Mouse (Mus musculus) forebrain, embryonic 12.5 days (tissue): ENCODE measurements around the gene Lrp1. TPM values are rescaled to one million over a fixed set of nuclear protein-coding genes. Genes with fewer than 3 reads are reported as not detected.

Source experiments
- ATAC-seq: fragments of 200-750 bp; cut with Nextera tagmentation; 2 replicates; pipeline ENCODE4 v1.8.0; 2017; ENCODE audit warnings: moderate TSS enrichment; ENCODE audit not compliant: low FRiP score
- H3K27ac ChIP-seq: fragments of 300-500 bp; sonication (generic); 2 replicates; pipeline ENCODE4 v1.5.1; 2016; ENCODE audit warnings: mild to moderate bottlenecking
- H3K27me3 ChIP-seq: fragments of 300-500 bp; sonication (generic); 2 replicates; pipeline ENCODE4 v1.6.1; 2016; ENCODE audit warnings: mild to moderate bottlenecking
- H3K36me3 ChIP-seq: fragments of 300-500 bp; sonication (generic); replicated peaks from 2 replicates; pipeline ENCODE4 v1.6.1; 2016; ENCODE audit warnings: mild to moderate bottlenecking
- H3K4me1 ChIP-seq: fragments of 300-500 bp; sonication (generic); 2 replicates; pipeline ENCODE4 v1.6.1; 2016
- H3K4me2 ChIP-seq: fragments of 300-500 bp; sonication (generic); 2 replicates; pipeline ENCODE4 v1.6.1; 2016; ENCODE audit warnings: mild to moderate bottlenecking, moderate library complexity
- H3K4me3 ChIP-seq: fragments of 300-500 bp; sonication (generic); replicated peaks from 2 replicates; pipeline ENCODE4 v1.5.1; 2016; ENCODE audit warnings: mild to moderate bottlenecking
- H3K9ac ChIP-seq: fragments of 300-500 bp; sonication (generic); 2 replicates; pipeline ENCODE4 v1.6.1; 2016; ENCODE audit warnings: mild to moderate bottlenecking
- H3K9me3 ChIP-seq: fragments of 300-500 bp; sonication (generic); 2 replicates; pipeline ENCODE4 v1.6.1; 2016
- WGBS: fragments of 180-500 bp; shearing (Covaris S2); methylation state at CpG from one replicate; pipeline ENCODE4 v1.1.7; 2016; 5-methylcytosine and 5-hydroxymethylcytosine counted together
- polyA plus RNA-seq: library from polyadenylated mRNA; unstranded; fragments of >200 nt; fragmentation: Nextera tagmentation; extraction: Ambion mirVana; gene quantifications from 2 replicates; pipeline ENCODE4 v1.2.1, GENCODE M21; 2016

Gene Lrp1
- polyA plus RNA-seq, 1 experiment from 2014 or later = 81.8 TPM

DNA sequence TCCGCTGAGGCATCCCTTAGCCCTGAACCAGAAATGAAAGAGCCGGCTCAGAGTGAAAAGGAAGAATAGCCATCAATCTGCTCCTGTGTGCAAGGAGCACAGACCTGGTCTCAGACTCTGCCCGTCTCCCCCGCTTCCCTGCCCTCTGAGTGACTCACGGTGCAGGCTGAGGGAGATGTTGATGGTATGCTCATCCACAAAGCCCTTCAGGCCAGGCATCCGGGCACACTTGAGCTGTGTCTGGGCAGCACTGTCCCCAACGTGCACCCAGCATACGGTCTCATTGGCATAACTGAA is 15.7 kb downstream of the Lrp1 start:
- H3K36me3 ChIP-seq = peaks cover 94% of the 10 kb centered on the region
- no peak overlapping the region for H3K4me3 ChIP-seq
- no peak overlapping the region for H3K27ac ChIP-seq
- H3K9ac ChIP-seq = no peak overlapping the region
- no peak overlapping the region for H3K4me2 ChIP-seq
- no peaks in the 10 kb centered on the region for H3K9me3 ChIP-seq
- no peak for ATAC-seq
- no peaks in the 10 kb centered on the region; the same call in 1 of the 2 replicates for H3K4me1 ChIP-seq
- no peaks in the 10 kb centered on the region for H3K27me3 ChIP-seq
- WGBS = 88% methylated on average over 8 of the region's 8 CpGs

DNA sequence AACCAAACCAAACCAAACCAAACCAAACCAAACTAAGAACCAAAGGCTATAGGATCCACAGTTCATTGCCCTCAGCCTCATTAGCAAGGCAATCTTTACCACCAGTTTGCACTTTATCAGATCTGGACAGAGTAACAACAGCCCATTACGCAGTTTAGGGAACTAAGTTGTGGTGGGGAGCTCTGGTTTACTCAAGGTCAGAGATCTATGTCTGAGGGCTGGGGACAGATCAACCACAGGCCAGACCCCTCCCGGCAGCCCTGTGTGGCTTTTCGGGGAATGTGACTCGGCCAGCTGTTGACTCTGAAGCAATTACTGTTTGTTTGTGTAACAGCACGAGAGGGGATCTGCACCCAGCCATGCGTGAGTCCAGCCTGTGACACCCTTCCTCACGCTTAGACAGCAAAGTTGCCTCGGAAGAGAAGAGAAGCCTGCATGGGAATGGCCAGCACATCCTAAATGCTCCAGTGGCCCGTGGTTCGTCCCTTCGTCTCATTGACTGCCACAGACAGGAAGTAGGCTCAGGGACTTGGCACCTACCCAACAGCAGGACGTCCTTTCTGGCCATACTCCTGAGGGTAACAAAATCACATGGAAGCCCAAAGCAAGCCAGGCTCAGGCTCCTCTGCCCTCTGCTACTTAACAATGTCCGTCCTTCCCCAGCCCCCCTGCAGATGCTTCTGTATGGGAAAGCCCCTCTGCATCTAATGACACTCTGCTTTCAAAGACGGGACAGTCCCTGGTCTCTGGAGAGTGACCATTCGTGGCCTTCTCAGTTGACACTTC is 16.3 kb downstream of the Lrp1 start:
- WGBS = 84% methylated on average over 15 of the region's 15 CpGs
- Histone ChIP-seq H3K4me1 (peaks cover 2% of the 10 kb centered on the region; the same call in 1 of the 2 replicates), H3K27me3 (no peaks in the 10 kb centered on the region), H3K4me3 (no peak overlapping the region), H3K36me3 (peaks cover 89% of the 10 kb centered on the region), H3K9ac (no peak overlapping the region), H3K27ac (no peak overlapping the region), H3K4me2 (no peak overlapping the region), H3K9me3 (no peaks in the 10 kb centered on the region)
- no peak for ATAC-seq

DNA sequence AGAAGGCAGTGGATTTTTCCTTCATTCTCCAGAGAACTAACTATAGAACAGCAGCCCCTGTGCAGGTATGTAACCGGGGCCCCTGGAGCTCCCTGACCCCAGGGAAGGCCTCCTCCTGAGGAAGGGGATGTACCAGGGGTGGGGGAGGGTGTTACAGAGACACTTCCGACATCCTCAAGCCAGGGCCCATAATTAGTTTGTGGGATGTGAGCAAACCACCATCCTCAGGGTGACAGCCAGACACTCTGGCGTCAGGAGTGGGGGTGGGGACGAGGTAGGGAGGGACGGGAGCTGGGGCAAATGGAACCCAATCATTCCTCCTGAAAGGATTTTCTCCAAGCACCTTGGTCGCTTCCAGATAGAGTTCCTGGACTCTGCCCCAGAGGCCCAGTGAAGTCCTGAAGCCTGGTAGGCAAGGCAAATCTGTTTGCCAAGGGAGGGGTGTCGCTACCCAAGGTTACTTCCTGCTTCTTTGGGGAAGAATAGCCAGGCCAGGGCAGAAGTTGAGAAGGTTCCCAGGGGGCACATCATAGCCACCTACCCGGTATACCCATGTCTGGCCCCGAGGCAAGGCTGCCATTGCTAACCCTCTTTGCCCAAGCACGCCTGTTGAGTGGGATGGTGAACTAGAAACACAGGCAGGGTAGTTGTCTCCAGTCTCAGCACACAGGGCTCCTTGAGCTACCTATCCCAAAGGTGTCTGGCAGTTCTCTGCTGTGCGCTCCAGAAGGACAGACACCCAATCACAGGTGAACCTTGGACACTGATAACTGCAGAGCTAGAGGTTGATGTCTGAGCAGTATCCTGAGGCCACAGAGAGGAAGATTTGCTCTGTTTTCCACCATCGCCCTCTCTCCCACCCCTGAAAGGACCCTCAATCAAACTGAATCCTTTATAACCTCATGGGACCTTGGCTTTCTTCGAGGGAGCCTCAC is 17.2 kb downstream of the Lrp1 start:
- WGBS = 84% methylated on average over 13 of the region's 13 CpGs

DNA sequence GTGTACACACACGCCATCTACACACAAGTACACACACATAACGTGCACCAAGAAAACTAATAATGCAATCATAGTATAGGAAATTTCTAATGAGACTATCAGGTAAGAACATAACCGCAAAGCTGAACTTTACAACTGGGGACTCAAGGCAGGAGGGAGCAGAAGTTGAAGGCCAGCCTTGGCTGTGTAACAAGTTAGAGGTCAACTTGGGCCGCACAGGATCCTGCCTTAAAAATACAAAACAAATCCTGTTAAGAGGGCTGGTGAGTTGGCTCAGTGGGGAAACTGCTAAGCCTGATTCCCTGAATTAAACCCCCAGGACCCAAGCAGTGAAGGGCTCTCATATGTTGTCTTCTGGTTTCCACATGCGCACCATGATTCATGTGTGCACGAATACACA is 18.8 kb downstream of the Lrp1 start:
- Histone ChIP-seq H3K36me3 (peaks cover 85% of the 10 kb centered on the region), H3K27ac (no peak overlapping the region), H3K4me1 (peaks cover 14% of the 10 kb centered on the region), H3K4me3 (no peak overlapping the region), H3K27me3 (no peaks in the 10 kb centered on the region), H3K9ac (no peak overlapping the region), H3K4me2 (no peak overlapping the region), H3K9me3 (no peaks in the 10 kb centered on the region)
- 97% methylated on average over 6 of the region's 6 CpGs for WGBS
- ATAC-seq = no peak

More for the DNA sequence above, 17.2 kb downstream of the Lrp1 start:
- no peak overlapping the region for H3K9ac ChIP-seq
- H3K36me3 ChIP-seq = peaks cover 85% of the 10 kb centered on the region
- H3K27ac ChIP-seq = no peak overlapping the region
- H3K9me3 ChIP-seq = no peaks in the 10 kb centered on the region
- H3K4me1 ChIP-seq = peaks cover 7% of the 10 kb centered on the region
- no peaks in the 10 kb centered on the region for H3K27me3 ChIP-seq
- no peak overlapping the region for H3K4me2 ChIP-seq
- no peak for ATAC-seq
- no peak overlapping the region for H3K4me3 ChIP-seq

DNA sequence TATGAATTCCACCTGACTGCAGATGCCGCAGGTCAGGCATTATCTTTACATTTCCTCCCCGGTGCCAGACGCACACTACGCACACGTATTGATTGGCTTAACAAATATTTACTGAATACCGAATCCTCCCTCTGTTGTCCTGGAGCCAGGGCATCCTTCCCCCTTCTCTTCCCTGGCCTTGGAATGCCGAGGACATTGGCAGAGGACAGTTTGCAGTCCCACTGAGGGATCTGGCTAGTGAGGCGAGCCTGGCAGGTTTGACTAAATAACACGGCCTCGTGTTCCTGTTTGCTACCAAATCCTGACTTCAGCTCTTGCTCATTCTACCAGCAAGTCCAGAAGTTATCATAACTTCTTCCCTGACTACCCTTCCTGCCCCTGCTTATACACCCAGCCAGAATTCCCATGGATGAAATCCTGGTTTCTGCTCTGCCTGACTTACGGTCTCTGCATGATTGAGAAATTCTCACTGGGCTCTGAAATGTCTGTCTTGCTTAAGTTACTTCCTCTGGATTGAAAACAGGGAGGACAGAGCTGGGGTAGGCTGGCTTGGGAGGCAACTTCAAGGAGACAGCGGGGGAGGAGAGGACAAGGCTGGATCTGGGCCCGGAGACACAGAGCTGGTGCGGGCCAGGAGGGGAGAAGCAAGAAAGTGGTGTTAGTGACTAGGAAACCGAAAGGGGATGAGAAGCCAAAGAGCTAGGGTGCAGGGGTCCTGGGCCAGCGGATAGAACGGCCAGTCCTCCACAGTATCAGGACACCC is 21.0 kb downstream of the Lrp1 start:
- Histone ChIP-seq H3K4me2 (no peak overlapping the region), H3K27ac (0 out of 2 replicates have a peak overlapping the region, but pooled peaks have one; percentile 26), H3K9ac (no peak overlapping the region), H3K9me3 (no peaks in the 10 kb centered on the region), H3K27me3 (no peaks in the 10 kb centered on the region), H3K4me1 (peaks cover 25% of the 10 kb centered on the region), H3K4me3 (no peak overlapping the region), H3K36me3 (peaks cover 71% of the 10 kb centered on the region)
- 78% methylated on average over 17 of the region's 17 CpGs for WGBS
- no peak for ATAC-seq

DNA sequence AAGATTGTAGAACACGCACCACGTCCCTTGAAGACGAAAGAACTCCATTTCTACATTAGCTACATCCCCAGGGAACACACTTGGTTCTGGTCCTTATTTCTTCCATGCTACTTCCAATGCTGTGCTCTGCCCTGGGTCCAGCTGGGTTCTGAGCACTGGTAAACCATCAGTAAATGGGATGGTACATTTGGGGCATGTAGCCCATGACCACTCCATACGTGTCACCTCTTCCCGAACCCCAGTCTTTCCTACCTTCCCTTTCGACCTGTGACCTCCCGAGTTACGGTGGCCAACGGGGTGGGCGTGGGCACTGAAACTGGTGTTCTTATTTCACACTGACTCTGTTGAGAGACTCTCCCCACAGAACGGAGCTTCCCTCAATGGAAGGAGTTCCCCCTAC is 21.7 kb downstream of the Lrp1 start:
- no peak overlapping the region for H3K4me3 ChIP-seq
- ATAC-seq = no peak
- H3K27ac ChIP-seq = no peak overlapping the region
- WGBS = 90% methylated on average over 11 of the region's 11 CpGs
- peaks cover 71% of the 10 kb centered on the region for H3K36me3 ChIP-seq
- H3K9ac ChIP-seq = no peak overlapping the region
- peaks cover 25% of the 10 kb centered on the region for H3K4me1 ChIP-seq
- H3K4me2 ChIP-seq = no peak overlapping the region
- H3K9me3 ChIP-seq = no peaks in the 10 kb centered on the region
- H3K27me3 ChIP-seq = no peaks in the 10 kb centered on the region

DNA sequence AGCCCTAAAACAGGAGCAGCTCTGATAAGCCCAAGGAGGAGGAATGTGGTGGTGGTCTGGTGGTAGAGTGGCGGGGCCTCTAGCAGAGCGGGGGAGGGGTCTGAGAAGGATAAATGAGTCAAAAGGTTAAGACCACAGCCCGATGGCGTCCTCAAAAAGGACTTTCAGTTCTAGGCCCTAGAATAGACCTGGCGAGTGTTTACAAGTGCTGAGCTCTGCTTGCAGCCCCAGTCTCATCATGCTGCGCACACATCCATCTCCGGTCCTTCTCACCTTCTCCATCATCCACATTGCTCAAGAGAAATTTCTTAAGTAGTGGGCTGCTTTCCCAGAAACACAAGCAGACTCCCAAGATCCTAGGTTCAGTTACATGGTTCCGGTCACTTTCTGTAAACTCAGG is 22.3 kb downstream of the Lrp1 start:
- no peaks in the 10 kb centered on the region for H3K9me3 ChIP-seq
- H3K4me2 ChIP-seq = no peak overlapping the region
- ATAC-seq = no peak
- H3K4me3 ChIP-seq = no peak overlapping the region
- H3K27me3 ChIP-seq = no peaks in the 10 kb centered on the region
- H3K9ac ChIP-seq = no peak overlapping the region
- H3K36me3 ChIP-seq = peaks cover 71% of the 10 kb centered on the region
- WGBS = 66% methylated on average over 8 of the region's 8 CpGs
- H3K27ac ChIP-seq = no peak overlapping the region
- peaks cover 25% of the 10 kb centered on the region for H3K4me1 ChIP-seq

DNA sequence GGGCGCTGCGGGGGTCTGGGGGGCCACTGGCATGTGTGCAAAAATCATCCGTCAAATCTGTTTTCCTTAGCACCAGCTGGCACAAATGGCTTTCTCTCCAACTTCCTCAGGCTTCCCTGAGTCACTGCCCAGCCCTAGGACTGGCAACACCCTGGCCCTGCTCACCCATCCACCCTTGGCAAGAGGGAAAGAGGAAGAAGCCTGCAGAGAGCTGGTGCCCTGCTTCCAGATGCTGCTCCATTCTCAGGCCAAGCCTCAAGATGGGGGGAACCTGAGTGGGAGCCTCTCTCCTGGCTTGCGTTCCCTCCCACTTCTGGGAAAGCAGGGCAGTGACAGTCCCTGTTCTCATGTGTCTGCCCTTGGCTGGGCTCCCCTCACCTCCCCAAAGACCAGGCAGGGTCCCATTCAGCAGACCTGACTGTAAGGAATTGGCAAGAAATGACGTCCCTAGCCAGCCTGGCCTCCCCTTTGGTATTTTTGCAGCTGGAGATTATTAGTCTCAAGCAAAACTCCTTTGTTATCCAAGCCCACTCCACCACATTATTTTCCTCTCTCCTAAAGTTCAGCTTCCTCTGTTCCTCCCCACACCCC is 23.5 kb downstream of the Lrp1 start:
- H3K36me3 ChIP-seq = peaks cover 71% of the 10 kb centered on the region
- H3K4me1 ChIP-seq = peaks cover 25% of the 10 kb centered on the region
- no peak overlapping the region for H3K4me3 ChIP-seq
- 0 out of 2 replicates have a peak overlapping the region, but pooled peaks have one; percentile 6 for H3K27ac ChIP-seq
- H3K27me3 ChIP-seq = no peaks in the 10 kb centered on the region
- H3K4me2 ChIP-seq = no peak overlapping the region
- 80% methylated on average over 5 of the region's 5 CpGs for WGBS
- H3K9me3 ChIP-seq = no peaks in the 10 kb centered on the region
- H3K9ac ChIP-seq = no peak overlapping the region
- no peak for ATAC-seq

DNA sequence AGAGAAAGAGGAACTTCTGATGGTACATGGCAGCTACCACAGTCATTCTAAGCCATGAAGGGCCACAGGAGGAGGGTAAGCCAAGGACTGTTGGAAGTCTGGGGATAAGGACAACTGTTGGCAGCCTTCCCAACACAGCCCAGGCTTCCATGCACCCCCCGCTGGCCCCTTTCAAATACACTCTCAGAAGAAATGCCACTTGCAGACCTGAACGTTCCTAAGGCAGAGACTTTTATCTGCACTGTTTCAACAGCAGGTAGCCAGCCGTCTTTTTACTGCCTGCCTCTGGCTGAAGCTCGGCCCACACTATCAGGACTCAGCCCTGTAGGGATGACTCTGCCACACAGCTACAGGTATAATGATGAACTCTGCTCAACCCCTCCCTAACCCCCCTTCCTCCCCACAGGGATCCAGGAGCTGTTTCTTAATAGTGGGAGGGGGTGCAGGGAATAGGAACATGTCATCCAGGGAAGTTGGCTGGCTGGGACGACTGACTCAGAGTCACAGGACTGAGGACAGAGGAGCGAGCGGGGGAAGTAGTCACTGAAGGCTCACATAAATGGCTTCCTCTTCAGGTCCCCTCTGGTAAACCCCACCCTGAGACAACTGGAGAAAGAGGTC is 24.5 kb downstream of the Lrp1 start:
- H3K36me3 ChIP-seq = peaks cover 71% of the 10 kb centered on the region
- H3K27ac ChIP-seq = peak overlapping the region; percentile 15; the same call in 1 of the 2 replicates
- 57% methylated on average over 7 of the region's 7 CpGs for WGBS
- H3K9ac ChIP-seq = no peak overlapping the region
- no peaks in the 10 kb centered on the region for H3K9me3 ChIP-seq
- H3K4me2 ChIP-seq = no peak overlapping the region
- peaks cover 25% of the 10 kb centered on the region for H3K4me1 ChIP-seq
- ATAC-seq = no peak
- H3K27me3 ChIP-seq = no peaks in the 10 kb centered on the region
- no peak overlapping the region for H3K4me3 ChIP-seq

DNA sequence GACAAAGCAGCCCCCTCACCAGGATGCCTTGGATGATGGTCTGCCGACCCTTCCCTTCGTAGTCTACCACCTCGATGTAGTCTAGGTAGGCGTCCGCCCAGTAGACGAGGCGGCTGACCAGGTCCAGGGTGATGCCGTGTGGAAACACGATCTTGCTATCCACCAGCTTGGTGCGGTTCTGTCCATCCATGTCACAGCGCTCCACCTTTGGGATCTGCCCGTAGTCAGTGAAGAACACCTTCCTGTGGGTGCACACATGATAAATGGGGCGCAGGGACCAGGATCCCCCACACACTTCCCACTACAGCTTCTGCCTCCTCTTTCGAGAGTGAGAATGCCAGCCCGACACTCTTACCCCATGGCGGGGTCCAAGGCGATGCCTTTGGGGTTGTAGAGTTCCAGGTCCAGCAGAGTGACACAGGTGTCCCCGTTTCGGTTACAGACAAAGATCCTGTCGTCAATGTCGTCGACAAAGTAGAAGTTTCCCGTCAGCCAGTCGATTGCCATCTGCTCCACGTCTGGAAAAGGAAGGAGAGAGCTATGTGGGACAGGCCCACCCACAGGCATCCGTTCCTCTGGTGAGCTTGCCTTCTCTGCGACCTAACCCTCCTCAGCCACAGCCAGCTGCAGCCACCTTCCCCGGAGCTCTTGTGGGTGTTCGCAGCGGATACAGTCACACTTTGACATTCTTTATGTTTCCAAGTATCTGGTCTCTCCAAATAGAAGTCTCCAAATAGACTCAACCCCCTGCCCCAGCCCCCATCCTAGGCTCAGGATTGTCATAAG is 25.8 kb downstream of the Lrp1 start:
- Histone ChIP-seq H3K9ac (no peak overlapping the region), H3K9me3 (no peaks in the 10 kb centered on the region), H3K4me2 (no peak overlapping the region), H3K27me3 (no peaks in the 10 kb centered on the region), H3K4me1 (peaks cover 25% of the 10 kb centered on the region), H3K36me3 (peaks cover 76% of the 10 kb centered on the region), H3K27ac (no peak overlapping the region), H3K4me3 (no peak overlapping the region)
- 94% methylated on average over 30 of the region's 30 CpGs for WGBS
- no peak for ATAC-seq

DNA sequence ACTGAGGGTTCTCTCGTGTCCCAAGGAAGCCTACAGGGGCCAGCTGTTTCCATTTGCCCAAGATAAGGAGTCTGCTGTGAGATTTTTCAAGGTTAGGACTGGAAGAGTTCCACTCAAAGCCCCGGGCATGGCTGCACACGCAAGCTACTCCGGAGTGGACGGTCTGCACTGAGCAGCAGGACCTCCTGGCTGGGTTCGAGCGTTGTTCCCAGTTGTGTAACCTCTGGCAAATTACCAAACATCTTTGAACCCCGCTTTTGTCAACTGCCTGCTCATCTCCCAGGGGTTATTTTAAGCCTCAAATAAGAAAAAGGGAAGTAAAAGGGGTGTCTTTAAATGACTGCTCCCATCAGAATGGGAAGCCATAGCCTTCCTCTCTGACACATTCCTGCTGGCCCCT is 26.5 kb downstream of the Lrp1 start:
- Histone ChIP-seq H3K27ac (no peak overlapping the region), H3K4me1 (peaks cover 21% of the 10 kb centered on the region), H3K27me3 (no peaks in the 10 kb centered on the region), H3K36me3 (peaks cover 82% of the 10 kb centered on the region), H3K4me3 (no peak overlapping the region), H3K4me2 (no peak overlapping the region), H3K9ac (no peak overlapping the region), H3K9me3 (no peaks in the 10 kb centered on the region)
- ATAC-seq = no peak
- WGBS = 95% methylated on average over 8 of the region's 8 CpGs
